Mouse (Mus musculus) G1E (cell line): ENCODE results near the gene Fut2. TPM values are rescaled to one million over a fixed set of nuclear protein-coding genes. Genes with fewer than 3 reads are reported as not detected.
A peak's percentile ranks its signal among the peaks of the same experiment; 100 is the strongest.

Experiments
- ATAC-seq: 2 replicates; pipeline ENCODE4 v1.8.0; 2016; ENCODE audit warnings: mild to moderate bottlenecking; ENCODE audit not compliant: insufficient number of reproducible peaks, poor library complexity, low FRiP score, severe bottlenecking; ENCODE audit errors: extremely low read depth
- DNase-seq: peaks from one replicate; pipeline ENCODE4 v3.0.0; 2012; ENCODE audit warnings: low spot score
- H3K27me3 ChIP-seq: 2 replicates; pipeline ENCODE4 v1.6.1; 2012; ENCODE audit warnings: mild to moderate bottlenecking, low read length, inconsistent platforms; ENCODE audit not compliant: insufficient read depth
- H3K36me3 ChIP-seq: replicated peaks from 2 replicates; pipeline ENCODE3; 2012; ENCODE audit warnings: mild to moderate bottlenecking, inconsistent platforms
- H3K4me1 ChIP-seq: 2 replicates; pipeline ENCODE4 v1.6.1; 2012; ENCODE audit warnings: low read depth, low read length, inconsistent platforms, mixed read lengths; ENCODE audit not compliant: insufficient read depth
- H3K4me3 ChIP-seq: 2 replicates; pipeline ENCODE4 v1.5.1; 2012; ENCODE audit warnings: low read depth, mild to moderate bottlenecking, inconsistent platforms, low read length, moderate library complexity, mixed read lengths
- H3K9me3 ChIP-seq: replicated peaks from 2 replicates; pipeline ENCODE4 v1.6.1; 2012; ENCODE audit warnings: inconsistent platforms
- CTCF ChIP-seq: IDR thresholded peaks from 2 replicates; pipeline ENCODE4 v1.5.1; 2012; ENCODE audit warnings: low read depth, low read length, inconsistent platforms, mixed read lengths
- GATA1 ChIP-seq: IDR thresholded peaks from 2 replicates; pipeline ENCODE4 v1.6.1; 2012; ENCODE audit warnings: borderline replicate concordance, low read length, inconsistent platforms, mixed read lengths
- GATA2 ChIP-seq: IDR thresholded peaks from 2 replicates; pipeline ENCODE4 v1.6.1; 2012; ENCODE audit warnings: low read depth, low read length, inconsistent platforms, borderline replicate concordance
- POLR2AphosphoS5 ChIP-seq: IDR thresholded peaks from 2 replicates; pipeline ENCODE4 v1.6.1; 2012; ENCODE audit warnings: low read depth, low read length, inconsistent platforms; ENCODE audit not compliant: insufficient replicate concordance
- TAL1 ChIP-seq: conservative IDR thresholded peaks from 2 replicates; pipeline ENCODE4 v1.6.1; 2012; ENCODE audit warnings: low read depth, low read length, inconsistent platforms, mixed read lengths
- polyA plus RNA-seq: library from polyadenylated mRNA; stranded (reverse); fragments of >175 nt; gene quantifications from 2 replicates; pipeline ENCODE4 v1.2.3, GENCODE M21; 2012
- total RNA-seq, 2 experiments: library from RNA; stranded (forward) in 1 of 2; stranded (reverse) in 1 of 2; fragments of 200-1000 nt in 1 of 2; fragments of >200 nt in 1 of 2; fragmentation: Nextera tagmentation in 1 of 2; gene quantifications; 2 replicates each; pipeline ENCODE4 v1.2.3; 2014 to 2017

Gene Fut2
- total and polyA plus RNA-seq, 3 experiments, result 0.38 TPM; not detected in 2

GRCm38 (mm10) chr7:45704046-45704559 lies 37.9 kb upstream of the Fut2 start:
- H3K9me3 ChIP-seq, result no peaks in the 10 kb centered on the region
- peaks cover 88% of the 10 kb centered on the region for H3K4me1 ChIP-seq
- peaks cover 11% of the 10 kb centered on the region for H3K36me3 ChIP-seq
- H3K4me3 ChIP-seq, result peak overlapping the region; percentile 81
- ATAC-seq, result peak; percentile 3; the same call in 1 of the 2 replicates
- peak; percentile 72 for DNase-seq
- TF ChIP-seq POLR2AphosphoS5 (peak; percentile 67; the same call in 1 of the 2 replicates), TAL1 (no peak), CTCF (no peak), GATA1 (no peak), GATA2 (no peak)
- peaks cover 36% of the 10 kb centered on the region for H3K27me3 ChIP-seq

GRCm38 (mm10) chr7:45703521-45704033 lies 37.4 kb upstream of the Fut2 start:
- peaks cover 82% of the 10 kb centered on the region for H3K4me1 ChIP-seq
- peaks cover 6% of the 10 kb centered on the region for H3K36me3 ChIP-seq
- DNase-seq (peak; percentile 31), ATAC-seq (no peak)
- peaks cover 41% of the 10 kb centered on the region for H3K27me3 ChIP-seq
- H3K4me3 ChIP-seq, result peak overlapping the region; percentile 81; the same call in 1 of the 2 replicates
- TF ChIP-seq POLR2AphosphoS5 (no peak), GATA1 (no peak), GATA2 (no peak), CTCF (no peak), TAL1 (no peak)
- no peaks in the 10 kb centered on the region for H3K9me3 ChIP-seq

DNA sequence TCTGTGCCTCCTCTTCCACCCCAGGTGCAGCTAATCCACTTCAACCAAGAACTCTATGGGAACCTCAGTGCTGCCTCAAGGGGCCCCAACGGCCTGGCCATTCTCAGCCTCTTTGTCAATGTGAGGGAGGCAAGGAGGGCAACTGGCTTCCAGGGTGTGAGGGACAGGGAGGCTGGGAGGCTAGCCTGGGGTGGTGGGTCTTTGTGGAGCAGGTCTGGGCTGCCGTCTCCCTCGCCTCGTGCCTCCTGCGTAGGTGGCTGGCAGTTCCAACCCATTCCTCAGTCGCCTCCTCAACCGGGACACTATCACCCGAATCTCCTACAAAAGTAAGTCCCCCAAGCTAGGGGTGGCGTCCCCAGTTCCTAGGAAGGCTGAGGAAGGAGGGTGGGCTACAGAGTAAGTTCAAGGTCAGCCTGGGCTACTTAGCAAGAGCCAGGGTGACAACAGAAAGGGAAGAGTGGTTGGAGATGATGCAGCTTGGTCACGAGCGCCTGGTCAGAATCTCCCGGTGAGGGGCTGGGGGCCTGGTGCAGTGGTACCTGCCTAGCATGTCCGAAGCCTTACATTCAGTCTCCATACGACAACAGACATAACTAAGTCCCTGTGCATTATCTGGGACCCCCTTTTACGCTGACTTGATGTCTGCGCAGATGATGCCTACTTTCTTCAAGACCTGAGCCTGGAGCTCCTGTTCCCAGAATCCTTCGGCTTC lies 36.8 kb upstream of the Fut2 start:
- H3K4me1 ChIP-seq, result peaks cover 80% of the 10 kb centered on the region
- H3K9me3 ChIP-seq, result no peaks in the 10 kb centered on the region
- peaks cover 47% of the 10 kb centered on the region for H3K27me3 ChIP-seq
- H3K36me3 ChIP-seq, result no peaks in the 10 kb centered on the region
- TF ChIP-seq TAL1 (no peak), POLR2AphosphoS5 (no peak), GATA1 (no peak), CTCF (no peak), GATA2 (no peak)
- ATAC-seq, result no peak
- DNase-seq, result no peak
- H3K4me3 ChIP-seq, result no peak overlapping the region; the same call in 1 of the 2 replicates

DNA sequence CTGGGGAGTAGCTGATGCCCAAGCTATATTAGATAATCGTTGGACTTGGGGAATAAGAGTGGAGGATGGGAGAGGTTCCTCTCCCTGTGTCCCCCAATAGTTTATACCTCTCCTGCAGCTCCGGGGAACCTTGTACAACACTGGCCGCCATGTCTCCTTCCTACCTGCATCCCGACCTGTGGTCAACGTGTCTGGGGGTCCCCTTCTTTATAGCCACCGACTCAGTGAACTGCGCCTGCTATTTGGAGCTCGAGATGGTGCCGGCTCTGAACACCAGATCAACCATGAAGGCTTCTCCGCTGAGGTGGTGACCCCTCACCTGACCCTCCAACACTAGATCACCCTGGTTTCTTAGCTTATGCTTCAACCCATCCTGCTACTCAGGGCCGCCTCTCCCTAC lies 36.1 kb upstream of the Fut2 start:
- no peaks in the 10 kb centered on the region for H3K36me3 ChIP-seq
- H3K4me1 ChIP-seq, result peaks cover 74% of the 10 kb centered on the region
- H3K4me3 ChIP-seq, result no peak overlapping the region
- ATAC-seq, result no peak
- TF ChIP-seq GATA1 (no peak), GATA2 (no peak), TAL1 (no peak), CTCF (no peak), POLR2AphosphoS5 (no peak)
- no peaks in the 10 kb centered on the region for H3K9me3 ChIP-seq
- DNase-seq, result no peak
- H3K27me3 ChIP-seq, result peaks cover 49% of the 10 kb centered on the region

DNA sequence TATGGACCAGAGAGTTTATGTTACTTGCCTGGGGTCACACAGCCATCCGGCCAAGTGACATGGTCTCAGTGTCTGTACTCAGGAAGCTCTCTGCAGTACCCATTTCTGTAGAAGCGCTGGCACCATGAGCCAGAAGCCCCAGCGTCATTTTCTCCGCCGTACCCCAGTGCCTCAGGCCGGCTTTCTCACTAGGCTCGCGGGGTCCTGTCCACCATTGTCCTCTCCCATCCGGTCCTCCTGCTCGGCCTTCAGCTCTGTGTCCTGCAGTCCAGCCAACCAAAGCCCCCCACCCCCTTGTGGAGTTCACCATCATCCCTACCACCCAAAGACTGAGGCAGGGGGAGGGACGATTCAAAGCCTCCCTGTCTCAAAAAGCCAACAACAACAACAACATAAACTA lies 35.4 kb upstream of the Fut2 start:
- Histone ChIP-seq H3K36me3 (no peaks in the 10 kb centered on the region), H3K4me3 (no peak overlapping the region), H3K27me3 (peaks cover 49% of the 10 kb centered on the region), H3K9me3 (no peaks in the 10 kb centered on the region), H3K4me1 (peaks cover 70% of the 10 kb centered on the region)
- DNase-seq (no peak), ATAC-seq (no peak)
- TF ChIP-seq POLR2AphosphoS5 (no peak), GATA1 (no peak), GATA2 (no peak)

- Histone ChIP-seq H3K4me1 (peaks cover 67% of the 10 kb centered on the region), H3K4me3 (no peak overlapping the region), H3K36me3 (no peaks in the 10 kb centered on the region), H3K27me3 (peaks cover 49% of the 10 kb centered on the region), H3K9me3 (no peaks in the 10 kb centered on the region)
- no peak for DNase-seq
- no peak for TF ChIP-seq TAL1
- TF ChIP-seq GATA1, result no peak
- TF ChIP-seq GATA2, result no peak
- TF ChIP-seq CTCF, result no peak
- no peak for TF ChIP-seq POLR2AphosphoS5
- no peak for ATAC-seq
Observed at GRCm38 (mm10) chr7:45701072-45701471, 34.9 kb upstream of the Fut2 start.
